Mouse (Mus musculus) thymus, postnatal 4 days (tissue): ENCODE measurements around the gene Cldn22.
"Not testable (repeated sequence)": the region's sequence is repeated elsewhere in the genome, so short reads cannot be mapped to it uniquely, and the experiment has no call there.

Source experiments
- DNase-seq: peaks from one replicate; pipeline ENCODE4 v3.0.0; 2021

Cldn22 gene

DNA sequence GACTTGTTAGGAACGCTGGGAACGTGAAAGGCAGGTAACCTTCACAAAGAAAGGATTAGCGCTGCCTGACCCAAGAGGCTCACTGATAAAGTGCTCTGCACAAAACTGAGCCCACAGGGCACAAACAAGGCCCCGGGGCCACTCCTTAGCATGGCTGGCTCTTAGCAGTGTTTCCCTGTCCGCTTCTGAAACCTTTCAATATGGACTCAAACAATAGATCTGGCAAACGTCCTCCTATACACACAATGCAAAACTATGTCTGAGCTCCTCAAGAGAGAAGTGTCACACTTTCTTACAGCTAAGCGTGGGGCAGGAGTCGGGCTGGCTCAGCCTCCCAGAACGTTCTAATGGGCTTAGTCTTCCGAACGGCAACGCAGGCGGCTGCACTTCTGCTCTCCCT, at the start of gene Cldn22:
TSS of gene Cldn22 (plus strand) at position 301 of the 400 bp plus-strand sequence.
- DNase-seq = no peak

DNA sequence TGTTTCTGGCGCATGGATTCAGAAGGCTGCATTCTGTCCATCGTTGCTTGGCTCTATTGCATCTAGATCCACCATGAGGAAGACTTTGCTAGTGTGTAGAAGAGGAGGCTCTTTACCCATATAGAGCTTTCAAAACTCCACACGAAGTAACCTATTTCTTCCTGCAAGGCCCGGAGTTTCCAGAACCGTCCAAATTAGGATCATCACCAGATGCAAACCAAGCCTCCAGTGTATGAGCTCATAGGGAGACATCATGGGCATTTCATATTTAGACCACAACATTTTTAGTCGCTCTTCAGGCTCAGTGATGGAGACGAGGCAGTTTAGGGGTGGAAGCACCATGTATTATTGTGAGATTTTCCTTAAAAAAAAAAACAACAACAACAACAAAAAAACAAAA, 46.9 kb upstream of the Cldn22 start:
- no peak for DNase-seq

DNA sequence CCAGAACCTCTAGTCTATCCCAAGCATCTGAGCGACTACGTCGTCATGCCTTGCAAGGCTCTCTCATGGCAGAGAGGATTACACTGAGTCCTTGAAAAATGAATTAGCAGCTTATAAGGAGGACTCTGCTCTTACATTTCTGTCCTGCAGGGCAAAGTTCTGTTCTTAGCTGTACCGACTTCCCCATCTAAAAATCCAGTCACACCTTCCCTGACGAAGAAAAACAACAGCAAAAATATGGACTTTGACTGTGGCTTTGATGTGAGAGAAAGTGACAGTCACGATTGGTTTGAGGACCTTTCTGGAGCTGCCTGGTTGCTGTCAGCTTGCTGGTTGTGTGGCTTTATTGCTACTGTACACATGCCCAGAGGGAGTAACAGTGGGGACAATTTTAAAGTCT, 44.7 kb upstream of the Cldn22 start:
- DNase-seq = no peak

DNA sequence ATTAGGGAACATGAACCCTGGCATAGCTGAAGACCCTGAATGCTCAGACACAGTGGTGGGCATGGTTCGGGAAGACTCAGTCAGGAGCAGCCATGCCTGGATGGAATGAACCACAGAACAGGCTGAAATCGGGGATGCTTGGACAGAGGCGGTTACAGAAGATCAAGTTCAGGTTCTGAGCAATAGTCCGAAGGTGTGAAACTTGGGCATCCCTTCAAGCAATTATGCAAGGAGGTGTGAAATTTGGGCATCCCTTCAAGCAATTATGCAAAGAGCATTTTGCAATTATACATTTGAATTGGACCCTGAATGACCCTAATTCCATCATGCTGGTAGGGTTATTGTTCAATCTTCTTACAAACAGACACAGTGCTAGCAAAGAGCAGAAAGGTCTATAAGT, 42.4 kb upstream of the Cldn22 start:
- DNase-seq = no peak

DNA sequence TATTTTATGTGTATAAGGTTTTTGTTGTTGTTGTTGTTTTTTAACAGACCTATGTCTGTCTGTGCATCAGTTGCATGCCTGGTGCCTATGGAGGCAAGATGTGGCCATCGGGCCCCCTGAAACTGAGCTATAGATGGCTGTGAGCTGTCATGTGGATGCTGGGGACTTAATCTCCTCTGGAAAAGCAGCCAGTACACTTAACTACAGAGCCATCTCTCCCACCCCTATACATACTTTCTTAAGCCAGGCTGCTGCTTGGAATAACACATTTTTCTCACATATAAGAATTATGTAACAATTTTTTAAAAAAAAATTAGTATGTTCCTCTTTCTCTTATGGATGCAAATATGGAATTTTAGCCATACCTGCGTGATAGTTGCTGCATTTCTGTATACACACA, 40.7 kb upstream of the Cldn22 start:
- no peak for DNase-seq

DNA sequence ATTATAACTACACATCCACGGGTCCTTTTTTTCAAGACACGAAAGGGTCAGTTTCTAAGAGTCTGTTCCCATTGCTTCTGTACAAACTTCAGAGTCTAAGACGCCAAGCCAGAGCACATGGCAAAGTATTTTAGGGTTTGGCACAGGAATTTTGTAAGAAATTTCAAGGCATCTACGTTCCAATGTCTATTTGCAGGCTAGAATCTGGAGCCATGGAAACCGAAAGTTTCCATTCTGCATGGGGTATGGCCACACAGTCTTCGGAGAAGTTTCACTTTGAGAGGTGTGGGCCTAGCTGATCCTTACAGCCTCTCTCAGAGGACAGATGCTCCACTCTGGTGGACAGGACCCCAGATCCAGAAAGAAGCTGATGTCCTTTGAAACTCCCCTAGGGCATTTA, 40.3 kb upstream of the Cldn22 start:
- no peak for DNase-seq

DNA sequence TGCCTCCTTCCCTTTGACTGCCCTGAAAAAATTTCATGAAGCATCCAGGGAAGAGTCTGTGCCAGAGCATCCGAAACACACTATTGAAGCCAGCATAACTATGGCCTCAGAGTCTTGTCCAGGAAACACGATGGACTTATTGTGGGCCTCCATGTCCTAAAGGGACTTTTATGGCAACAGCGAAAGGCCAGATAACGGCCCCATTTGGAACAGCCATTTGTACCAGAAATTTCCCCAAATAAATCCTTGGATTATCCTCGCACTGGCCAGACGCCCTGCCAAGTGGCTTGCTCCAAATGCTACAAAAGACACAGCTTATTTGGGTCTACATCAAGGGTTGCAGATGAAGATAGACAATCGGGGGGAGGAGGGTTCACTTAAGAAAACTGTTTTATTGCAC, 39.8 kb upstream of the Cldn22 start:
- DNase-seq = no peak

DNA sequence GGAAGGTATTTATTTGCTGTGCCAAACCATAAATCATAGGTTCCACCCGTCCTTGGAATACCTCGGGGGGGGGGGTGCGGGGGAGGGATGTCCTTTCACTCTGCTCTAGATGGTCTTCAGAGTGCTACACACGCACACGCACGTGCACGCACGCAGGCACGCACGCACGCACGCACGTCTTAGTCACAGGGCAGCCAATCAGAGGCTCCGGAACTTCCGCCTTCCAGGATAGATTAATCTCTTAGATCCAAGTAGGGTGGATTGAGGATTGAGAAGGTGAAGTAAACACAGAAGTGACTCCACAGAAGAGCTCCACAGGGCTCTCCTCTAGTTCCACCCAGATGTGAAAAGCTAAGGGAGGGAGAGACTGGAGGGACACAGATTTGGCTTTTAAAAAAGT, 38.0 kb upstream of the Cldn22 start:
- DNase-seq = no peak

DNA sequence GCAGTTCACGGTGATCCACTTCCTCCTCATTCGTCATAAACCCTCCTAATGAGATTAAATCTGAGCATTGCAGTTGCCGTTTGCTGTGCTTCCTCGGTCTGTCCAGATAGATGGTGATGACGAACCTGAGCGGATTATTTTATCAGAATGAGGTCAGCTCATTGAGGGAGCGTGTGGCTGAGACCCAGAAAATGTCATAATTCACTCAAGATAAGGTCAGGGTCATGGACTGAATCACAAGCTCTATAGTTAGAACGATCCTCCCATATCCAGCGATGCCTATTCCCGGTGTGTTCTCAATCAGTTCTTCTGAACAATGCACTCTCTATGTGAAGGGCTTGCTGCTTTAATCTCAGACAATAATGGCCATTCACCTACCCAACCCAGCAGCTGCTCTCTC, 36.6 kb upstream of the Cldn22 start:
- DNase-seq = no peak

DNA sequence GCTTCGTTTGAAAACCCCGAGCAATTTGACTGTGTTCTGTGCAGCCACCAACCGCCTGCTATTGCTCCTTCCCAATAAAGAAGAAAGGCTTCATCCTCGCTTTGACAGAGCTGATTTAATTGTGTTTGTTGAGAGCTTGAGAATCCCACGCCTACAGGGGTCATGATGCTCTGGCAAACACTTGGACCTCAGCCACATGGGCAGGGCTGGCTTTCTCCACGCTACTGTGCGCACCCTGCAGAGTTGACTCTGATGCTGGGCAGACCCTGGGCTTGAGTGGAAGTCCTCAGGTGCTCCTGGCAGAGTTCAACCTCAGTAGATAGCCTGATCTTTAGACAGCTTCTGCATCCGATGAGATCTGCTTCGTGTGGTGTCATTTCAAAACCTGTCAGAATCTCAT, 32.3 kb upstream of the Cldn22 start:
- DNase-seq = no peak

DNA sequence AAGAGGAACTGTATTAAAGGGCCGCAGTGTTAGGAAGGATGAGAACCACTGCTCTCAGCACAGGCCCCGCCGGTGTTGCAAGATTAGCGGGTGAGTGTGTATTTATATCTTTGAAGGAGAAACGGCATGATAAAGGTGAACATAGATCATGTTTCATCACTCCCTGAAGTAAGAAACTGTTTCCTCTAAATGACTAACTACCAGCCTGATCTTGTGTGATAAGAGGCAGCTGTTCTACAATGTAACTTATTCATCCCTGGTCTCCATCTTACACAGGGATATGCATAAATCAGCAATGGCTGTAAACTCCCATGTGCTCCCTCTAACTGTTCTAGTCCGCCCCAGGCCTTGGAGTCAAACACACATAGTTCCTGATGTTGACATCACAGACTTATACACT, 24.8 kb upstream of the Cldn22 start:
- DNase-seq = no peak

DNA sequence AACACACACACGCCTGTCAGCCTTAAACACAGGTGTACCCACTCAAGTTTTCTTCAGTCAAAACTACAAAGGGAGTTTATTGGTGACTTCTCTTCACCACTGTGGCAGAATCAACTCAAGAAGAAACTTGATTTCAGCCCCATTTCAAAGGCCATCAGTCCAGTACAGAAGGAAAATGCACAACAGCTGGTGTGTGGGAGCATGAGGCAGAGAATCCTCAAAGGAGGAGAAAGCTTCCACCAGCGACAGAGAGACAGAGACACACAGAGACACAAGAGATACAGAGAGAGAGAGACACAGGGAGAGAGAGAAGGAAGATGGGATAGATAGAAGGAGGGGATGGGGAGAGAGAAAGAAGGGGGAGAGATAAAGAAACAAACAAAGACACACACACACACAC, 21.9 kb upstream of the Cldn22 start:
- DNase-seq = no peak

DNA sequence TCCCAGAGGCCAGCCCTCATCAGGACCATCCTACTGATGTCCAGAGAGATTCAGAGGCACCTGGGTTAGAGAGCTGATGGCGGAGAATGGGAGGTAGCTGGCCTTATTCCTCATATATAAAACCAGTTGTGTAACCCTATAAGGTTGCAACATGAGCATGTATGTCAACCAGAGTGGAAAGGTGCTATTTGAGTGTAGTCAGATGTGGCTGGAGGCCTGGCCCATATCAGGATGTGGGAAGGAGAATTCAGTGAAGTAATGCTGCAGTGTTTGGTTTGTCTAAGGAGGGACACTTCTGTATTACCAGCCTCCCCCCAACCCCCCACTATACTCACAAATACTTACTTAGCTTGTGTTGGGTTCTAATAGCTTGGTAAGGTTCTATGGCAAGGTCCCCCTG, 20.0 kb upstream of the Cldn22 start:
- DNase-seq = no peak

DNA sequence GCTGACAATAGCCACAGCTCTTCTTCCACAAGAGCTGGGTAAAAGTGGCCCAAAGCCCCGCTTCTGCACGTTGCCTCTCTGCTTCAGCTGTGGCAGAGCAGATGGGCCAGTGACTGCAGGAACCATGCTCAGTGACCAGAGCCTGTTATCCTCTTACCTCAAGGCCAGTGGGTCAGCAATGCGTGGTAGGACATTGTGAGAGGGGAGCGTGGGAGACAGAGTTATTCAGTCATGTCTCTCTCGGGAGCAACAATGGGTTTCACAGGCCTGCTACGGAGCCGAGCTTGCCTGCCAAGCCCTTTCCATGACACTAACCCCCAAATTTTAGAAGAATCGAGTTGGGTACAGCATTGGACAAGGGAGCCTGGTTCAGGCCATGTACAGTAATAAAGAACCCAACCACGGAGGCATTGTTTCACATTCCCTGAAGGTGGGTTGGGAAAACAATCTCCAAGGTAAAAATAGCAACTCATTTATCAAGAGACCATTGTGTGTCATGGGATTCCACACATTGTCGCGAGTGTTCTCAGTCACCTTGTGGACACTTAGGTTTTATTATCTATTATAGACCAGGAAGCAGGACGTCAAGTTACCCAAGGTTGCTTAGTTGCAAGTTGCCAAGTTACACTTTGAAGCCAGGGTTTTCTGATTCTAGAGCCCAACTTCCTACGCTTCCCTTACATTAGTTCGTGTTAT, 14.2 kb upstream of the Cldn22 start:
- no peak for DNase-seq

DNA sequence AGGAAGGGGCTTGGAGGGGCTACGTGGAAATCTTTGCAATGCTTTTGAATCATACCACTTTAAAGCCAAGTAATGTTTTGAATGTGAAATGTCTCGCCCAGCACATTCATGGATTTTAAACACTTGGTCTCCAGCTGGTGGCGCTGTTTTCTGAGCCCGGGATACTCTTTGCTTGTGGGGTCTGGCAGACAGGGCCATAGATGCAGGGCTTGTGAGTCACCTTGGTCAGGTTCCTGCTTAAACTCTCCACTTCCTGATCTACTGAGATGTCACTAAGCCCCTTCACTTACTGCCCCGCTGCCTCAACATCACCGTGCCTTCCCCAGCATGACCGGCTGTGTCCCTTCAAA, 13.6 kb upstream of the Cldn22 start:
- peak; percentile 11 for DNase-seq

DNA sequence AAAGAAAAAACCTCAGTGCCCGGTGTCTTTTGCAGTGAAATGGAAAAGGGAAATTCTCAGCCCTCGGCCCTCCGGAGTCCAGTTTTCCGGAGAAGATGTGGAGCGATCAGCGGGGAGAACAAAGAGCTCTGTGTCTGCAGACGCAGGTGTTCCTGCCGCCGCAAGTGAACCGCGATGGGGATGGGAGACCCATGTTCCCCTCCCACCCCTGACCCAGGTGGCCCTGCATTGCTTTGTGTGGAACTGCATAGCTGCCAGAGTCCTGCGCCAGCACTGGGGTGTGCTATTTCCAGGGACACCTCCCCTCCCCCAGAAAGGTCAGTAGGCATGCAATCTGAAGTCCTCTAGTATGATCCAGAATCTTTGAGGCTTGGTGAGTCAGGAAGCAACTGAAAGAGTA, 13.1 kb upstream of the Cldn22 start:
- no peak for DNase-seq

DNA sequence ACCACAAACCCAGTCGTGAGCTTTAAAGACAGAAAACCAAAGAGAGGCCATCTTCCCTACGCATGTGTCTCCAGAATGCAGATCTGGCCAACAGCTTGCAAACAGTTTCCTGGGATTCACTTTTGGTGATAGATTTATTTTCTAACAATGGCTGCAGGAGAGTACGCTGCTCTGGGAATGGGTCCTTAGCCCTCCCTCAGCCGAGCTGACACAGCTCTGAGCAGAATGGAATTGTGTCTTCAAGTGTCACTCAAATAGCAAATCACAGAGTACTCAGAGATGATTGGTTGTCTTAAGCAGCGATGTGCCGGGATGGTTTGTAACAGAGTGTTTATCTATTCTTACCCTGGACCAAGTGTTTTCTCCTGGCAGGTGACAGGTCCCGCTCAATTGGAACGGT, 5.2 kb upstream of the Cldn22 start:
- no peak for DNase-seq

DNA sequence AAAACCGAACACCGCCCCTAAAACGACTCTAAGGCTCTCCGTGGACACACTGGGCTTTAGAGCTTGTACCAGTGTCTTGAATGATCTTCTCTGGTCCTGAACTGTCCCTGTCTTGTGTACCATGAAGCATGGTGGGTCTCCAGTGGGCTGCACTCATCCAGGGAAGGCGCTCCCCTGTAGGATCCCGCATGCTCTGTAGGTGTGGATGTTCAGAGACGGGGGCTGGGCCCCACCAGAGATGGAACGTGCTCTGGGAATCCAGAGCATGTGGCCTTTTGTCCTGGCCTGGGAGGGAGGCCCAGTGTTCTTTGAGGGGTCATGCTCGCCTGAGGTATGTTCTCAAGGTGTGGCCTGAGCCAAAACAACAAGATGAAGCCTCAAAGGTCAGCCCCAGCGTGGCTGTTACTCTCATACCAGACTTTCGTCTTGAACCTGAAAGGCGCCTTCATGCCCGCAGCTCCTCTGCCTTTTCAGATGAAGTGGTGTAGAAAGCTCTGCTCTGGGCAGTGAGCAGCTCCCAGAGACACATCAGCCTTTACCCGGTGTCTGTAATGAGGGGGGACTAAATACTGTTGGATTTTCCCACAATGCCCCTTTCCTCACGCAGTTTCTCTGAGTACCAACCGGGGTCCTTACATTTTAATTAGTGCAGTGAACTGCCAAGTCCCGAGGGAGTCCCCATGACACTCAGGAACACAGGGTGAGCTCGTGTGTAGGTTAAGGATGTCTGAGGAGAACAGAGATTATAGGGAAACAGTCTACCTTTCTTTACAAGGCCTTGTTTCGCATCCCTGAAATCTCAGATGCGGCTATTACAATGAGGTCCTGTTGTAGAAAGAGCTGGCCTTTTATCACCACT, 3.1 kb upstream of the Cldn22 start:
- DNase-seq = no peak

DNA sequence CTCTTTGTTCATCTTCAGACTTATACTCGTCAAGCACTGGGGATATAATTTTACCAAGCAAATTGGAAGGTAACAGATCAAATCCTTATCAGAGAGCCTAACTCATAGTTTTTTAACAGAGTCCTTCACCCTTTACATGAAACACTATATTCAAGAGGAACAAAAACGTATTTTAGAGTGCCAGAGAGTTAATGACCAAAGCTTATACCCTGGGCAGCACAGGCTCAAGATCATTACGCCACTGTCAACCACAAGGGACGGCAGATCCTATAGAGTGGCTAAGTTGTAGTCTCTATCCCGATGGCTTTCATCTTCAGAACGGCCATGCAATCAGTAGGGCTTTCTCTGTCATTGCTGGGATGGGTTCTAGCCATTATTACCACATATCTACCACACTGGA, 2.4 kb upstream of the Cldn22 start, which contains the start of gene Cldn24:
TSS of gene Cldn24 (plus strand) at position 301 of the 400 bp plus-strand sequence.
- DNase-seq = no peak

DNA sequence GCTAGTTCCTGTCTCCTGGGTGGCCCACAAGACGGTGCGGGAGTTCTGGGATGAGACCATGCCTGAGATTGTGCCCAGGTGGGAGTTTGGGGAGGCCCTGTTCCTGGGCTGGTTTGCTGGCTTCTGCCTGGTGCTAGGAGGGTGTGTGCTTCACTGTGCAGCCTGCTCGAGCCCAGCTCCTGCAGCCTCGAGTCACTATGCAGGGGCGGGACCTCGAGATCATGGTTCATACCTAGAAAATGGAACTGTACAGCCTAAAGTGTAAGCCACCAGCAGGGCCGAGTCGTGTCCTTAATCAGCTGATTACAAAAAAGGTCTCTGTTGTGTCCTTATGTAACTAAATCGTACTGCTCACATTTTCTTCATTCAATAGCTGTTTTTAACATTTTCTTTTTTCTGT, 1.7 kb upstream of the Cldn22 start:
- DNase-seq = not testable (repeated sequence)

DNA sequence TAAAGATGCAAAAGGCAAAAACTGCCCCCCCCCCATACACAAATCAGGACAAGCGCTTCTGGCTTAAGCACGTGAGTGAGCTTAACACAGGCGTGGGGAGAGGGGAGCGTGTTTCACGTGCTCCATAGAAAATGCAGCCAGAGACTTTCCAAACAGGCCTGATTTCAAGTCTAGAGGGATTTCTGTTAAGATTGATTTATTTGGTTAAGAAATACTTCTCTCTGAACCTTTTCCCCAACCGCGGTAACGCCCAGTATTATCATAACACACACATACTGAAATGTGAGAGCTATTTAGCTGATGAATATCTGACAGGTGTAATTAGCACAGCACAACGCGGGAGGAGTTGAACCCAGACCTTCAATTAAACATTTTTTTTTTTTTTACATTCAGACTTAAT, 505 bp upstream of the Cldn22 start:
- no peak for DNase-seq

DNA sequence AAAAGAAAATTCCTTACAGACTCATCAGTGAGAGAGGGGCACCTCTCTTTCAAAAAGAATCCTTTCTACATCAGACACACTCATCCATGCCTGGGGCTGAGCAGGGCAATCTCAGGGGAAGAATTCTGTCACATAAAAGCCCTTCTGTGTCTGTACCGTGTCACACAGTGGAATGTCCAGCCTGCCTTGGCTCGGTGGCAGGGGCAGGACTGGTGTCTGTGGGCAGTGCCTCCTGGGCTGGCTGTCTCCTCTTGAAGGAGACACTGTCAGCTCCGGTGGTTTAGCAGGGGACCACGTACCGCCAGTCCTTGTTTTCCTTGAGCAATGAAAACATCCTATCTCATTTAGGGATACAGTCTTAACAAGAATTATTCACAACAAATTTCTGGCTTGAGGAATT, 1.3 kb downstream of the Cldn22 start:
- no peak for DNase-seq

DNA sequence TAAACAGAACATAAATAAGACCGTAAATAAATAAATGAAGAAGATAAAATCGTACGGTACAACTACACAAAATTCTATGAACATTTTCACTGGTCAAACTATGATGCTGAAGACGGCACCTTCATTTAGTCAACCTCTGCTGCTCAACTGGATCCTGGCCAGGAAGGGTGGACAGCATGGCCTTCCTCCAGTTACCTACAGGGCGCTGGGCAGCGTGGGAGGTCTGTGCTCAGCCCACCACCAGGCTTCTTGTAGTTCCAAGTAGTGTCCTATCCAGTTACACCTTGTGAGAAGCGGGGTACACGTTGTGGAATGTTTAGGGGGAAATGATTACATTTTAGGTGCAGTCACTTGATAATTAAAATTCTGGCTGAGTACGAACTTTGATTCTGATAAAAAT, 2.6 kb downstream of the Cldn22 start:
- DNase-seq = no peak

DNA sequence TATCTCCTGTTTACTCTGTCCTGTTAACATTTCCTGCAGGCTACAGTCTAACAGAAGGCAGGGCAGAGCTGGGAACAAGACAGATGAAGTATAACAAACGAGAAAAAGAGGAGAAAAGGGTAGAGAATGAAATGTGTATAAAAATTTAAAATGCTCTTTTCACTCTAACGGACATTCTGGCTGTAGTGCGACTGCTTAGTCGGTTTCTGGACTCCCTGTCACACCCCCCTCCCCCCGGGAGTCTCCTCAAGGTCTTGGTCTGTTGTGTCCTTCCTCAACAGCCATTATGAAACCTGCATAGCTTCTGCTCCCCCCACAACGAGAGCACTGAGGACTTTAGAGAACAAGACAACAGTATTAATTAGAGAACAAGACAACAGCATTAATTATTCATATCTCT, 8.3 kb downstream of the Cldn22 start:
- DNase-seq = no peak

DNA sequence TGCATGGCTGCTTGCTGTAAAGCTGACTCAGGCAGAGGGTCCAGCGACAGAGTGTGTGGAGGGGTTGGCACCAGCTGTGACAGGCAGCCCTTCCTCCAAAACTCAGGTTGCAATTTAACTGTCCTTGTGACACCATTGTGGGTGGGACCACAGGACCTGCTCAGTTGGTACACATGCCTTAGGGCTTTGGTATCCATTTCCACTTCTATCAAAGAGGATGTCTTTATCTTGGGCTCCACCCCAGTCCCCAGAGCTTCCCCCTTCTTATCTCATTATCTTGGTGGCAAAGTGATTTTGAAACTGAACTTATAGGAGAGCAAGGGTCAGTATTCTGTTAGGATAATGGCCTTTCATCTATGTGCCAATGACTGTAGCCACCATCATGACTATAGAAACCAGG, 9.7 kb downstream of the Cldn22 start:
- DNase-seq = no peak
